Mouse (Mus musculus) kidney, embryonic 14.5 days (tissue): Measurements from ENCODE around the gene Mmaa. TPM values are rescaled to one million over a fixed set of nuclear protein-coding genes. Genes with fewer than 3 reads are reported as not detected.

Experiments
- ATAC-seq: fragments of 200-750 bp; cut with Nextera tagmentation; 2 replicates; pipeline ENCODE4 v1.8.0; 2017; ENCODE audit warnings: moderate number of reproducible peaks, mild to moderate bottlenecking, moderate TSS enrichment, moderate library complexity; ENCODE audit not compliant: low FRiP score, low TSS enrichment
- H3K27ac ChIP-seq: fragments of 300-500 bp; sonication (generic); 2 replicates; pipeline ENCODE4 v1.5.1; 2014; ENCODE audit warnings: low read depth, mild to moderate bottlenecking, low read length, moderate library complexity, mixed read lengths
- H3K27me3 ChIP-seq: fragments of 300-500 bp; sonication (generic); 2 replicates; pipeline ENCODE4 v1.6.1; 2014; ENCODE audit warnings: mild to moderate bottlenecking, low read length; ENCODE audit not compliant: control insufficient read depth, insufficient read depth
- H3K36me3 ChIP-seq: fragments of 300-500 bp; sonication (generic); 2 replicates; pipeline ENCODE4 v1.6.1; 2014; ENCODE audit warnings: low read length, mixed read lengths; ENCODE audit not compliant: control insufficient read depth, insufficient read depth
- H3K4me1 ChIP-seq: fragments of 300-500 bp; sonication (generic); 2 replicates; pipeline ENCODE4 v1.6.1; 2014; ENCODE audit warnings: low read length, mixed read lengths; ENCODE audit not compliant: control insufficient read depth, insufficient read depth
- H3K4me2 ChIP-seq: fragments of 300-500 bp; sonication (generic); replicated peaks from 2 replicates; pipeline ENCODE4 v1.6.1; 2014; ENCODE audit warnings: low read depth, mild to moderate bottlenecking, low read length
- H3K4me3 ChIP-seq: fragments of 300-500 bp; sonication (generic); 2 replicates; pipeline ENCODE4 v1.5.1; 2014; ENCODE audit warnings: mild to moderate bottlenecking, low read length
- H3K9ac ChIP-seq: fragments of 300-500 bp; sonication (generic); 2 replicates; pipeline ENCODE4 v1.6.1; 2014; ENCODE audit warnings: low read depth, mild to moderate bottlenecking, low read length, moderate library complexity
- H3K9me3 ChIP-seq: fragments of 300-500 bp; sonication (generic); 2 replicates; pipeline ENCODE4 v1.6.1; 2016; ENCODE audit warnings: low read length; ENCODE audit not compliant: control insufficient read depth
- WGBS: fragments of 180-500 bp; shearing (Covaris S2); extraction: QIAGEN DNeasy Blood & Tissue Kit; methylation state at CpG from one replicate; pipeline ENCODE4 v1.1.7; 2014; 5-methylcytosine and 5-hydroxymethylcytosine counted together
- polyA plus RNA-seq: library from polyadenylated mRNA; unstranded; fragments of >200 nt; fragmentation: Nextera tagmentation; extraction: Ambion mirVana; gene quantifications from 2 replicates; pipeline ENCODE4 v1.2.1, GENCODE M21; 2014

Gene Mmaa
- polyA plus RNA-seq, 1 experiment from 2014 or later = 11.6 TPM

DNA sequence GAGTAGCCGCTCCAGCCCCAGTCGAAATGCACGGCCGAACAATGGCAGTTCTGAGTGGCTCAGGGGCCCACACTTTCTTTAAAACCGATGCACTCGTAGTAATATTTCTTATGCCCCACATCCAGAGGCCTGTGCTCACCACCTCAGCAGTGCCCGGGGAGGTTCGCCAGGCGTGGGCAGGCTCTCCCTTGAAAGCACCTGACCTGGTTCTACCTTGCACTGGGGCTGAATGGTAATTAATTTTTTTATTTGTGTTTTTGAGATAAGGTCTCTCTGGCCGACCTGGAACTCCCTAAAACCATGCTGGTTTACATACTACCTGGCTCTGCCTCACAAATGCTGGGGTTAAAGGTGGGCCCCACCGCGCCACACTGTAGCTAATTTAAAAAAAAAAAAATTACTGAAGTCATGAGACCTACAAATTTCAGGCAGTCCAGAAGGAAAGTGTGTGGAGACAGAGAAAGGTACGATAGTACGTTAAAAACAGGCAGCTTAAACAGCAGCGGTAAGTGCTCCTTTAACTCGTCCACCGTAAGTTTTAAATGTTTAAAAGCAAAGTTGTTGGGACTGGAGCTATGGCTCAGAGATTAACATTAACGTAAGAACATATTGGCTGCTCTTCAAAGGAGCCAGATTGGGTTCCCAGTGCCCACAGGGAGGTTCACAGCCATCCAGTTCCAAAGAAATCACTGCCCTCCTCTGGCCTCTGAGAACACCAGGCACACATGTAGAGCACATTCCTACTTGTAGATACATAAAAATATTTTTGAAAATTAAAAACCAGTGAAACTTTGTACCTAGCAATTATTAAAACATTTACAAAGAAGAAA lies 754 bp upstream of the Mmaa start:
- Histone ChIP-seq H3K36me3 (no peaks in the 10 kb centered on the region), H3K9ac (peak overlapping the region; percentile 78), H3K4me1 (peaks cover 10% of the 10 kb centered on the region; the same call in 1 of the 2 replicates), H3K4me3 (peak overlapping the region; percentile 54), H3K27ac (peak overlapping the region; percentile 96), H3K9me3 (no peaks in the 10 kb centered on the region), H3K4me2 (peak overlapping the region; percentile 70), H3K27me3 (no peaks in the 10 kb centered on the region)
- WGBS = 15% methylated on average over 18 of the region's 18 CpGs
- no peak for ATAC-seq

DNA sequence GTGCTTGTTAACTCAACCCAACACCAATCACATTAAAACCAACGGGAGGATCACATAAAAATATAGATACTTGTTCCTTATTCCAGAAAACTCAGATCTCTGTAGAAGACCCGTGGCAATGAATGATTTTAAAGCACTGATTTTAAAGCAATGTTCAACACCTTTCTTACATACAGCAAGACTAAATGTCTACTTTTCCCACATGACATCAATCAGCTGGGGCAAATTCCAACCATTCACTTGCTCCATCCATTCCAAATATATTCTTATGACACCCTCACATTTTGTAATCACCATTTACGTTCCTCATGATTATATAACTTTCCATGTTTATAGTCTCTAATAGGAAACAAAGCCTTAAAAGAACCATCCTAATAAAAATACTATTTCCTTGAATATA lies 896 bp downstream of the Mmaa start:
- 56% methylated on average over 3 of the region's 3 CpGs for WGBS
- no peak for ATAC-seq
- H3K4me3 ChIP-seq = peak overlapping the region; percentile 54
- peak overlapping the region; percentile 78; the same call in 1 of the 2 replicates for H3K9ac ChIP-seq
- H3K4me2 ChIP-seq = peak overlapping the region; percentile 70
- peaks cover 10% of the 10 kb centered on the region; the same call in 1 of the 2 replicates for H3K4me1 ChIP-seq
- H3K27ac ChIP-seq = no peak overlapping the region
- H3K9me3 ChIP-seq = no peaks in the 10 kb centered on the region
- no peaks in the 10 kb centered on the region for H3K27me3 ChIP-seq
- no peaks in the 10 kb centered on the region for H3K36me3 ChIP-seq

DNA sequence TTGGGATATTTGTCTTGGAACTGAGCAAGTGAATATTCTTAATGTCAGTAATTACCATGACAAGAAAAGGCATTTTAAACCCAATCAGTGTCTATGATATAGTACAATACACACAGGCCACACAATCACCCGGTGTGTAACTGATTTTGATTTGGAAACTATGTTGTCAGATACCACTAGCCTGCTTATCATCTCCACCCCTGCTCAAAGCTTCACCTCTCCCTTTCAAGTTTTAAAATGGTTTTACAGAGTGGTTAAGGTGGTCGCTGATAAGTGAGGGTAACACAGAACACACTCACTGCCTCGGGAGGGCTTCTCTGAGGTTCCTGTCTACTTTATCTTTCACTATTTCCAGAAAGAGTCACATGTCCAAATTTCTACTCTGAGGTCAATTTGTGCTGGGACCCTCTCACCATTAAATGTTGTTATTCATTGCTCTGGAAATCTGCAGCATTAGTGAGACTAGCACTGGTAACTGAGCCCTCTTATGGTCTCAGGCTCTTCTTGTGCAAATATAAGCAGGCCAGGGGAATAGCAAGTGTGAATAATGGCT lies 1.9 kb downstream of the Mmaa start:
- H3K4me1 ChIP-seq = peaks cover 10% of the 10 kb centered on the region; the same call in 1 of the 2 replicates
- H3K27ac ChIP-seq = no peak overlapping the region
- no peaks in the 10 kb centered on the region for H3K27me3 ChIP-seq

DNA sequence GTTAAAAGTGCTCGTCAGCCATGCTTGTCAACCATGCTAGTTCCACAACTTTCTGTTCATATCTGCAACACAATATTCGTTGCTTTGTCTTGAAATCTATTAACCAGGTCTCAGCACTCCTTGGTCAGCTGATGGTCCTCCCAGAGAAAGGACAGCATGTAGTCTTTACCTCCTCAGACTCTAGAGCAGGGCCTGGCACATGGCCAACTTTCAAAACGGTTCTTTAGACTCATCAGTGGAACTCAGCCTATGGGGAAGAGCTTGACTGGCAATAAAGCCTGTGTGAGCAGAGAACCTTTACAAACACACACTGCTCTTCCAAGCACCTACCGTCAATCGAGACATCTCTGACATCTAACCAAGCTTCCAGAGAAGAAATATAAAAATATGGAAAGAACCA lies 5.1 kb downstream of the Mmaa start:
- ATAC-seq = no peak
- Histone ChIP-seq H3K9me3 (no peaks in the 10 kb centered on the region), H3K27ac (no peak overlapping the region), H3K4me3 (no peak overlapping the region), H3K9ac (no peak overlapping the region), H3K36me3 (no peaks in the 10 kb centered on the region), H3K4me1 (peaks cover 10% of the 10 kb centered on the region; the same call in 1 of the 2 replicates), H3K4me2 (no peak overlapping the region), H3K27me3 (no peaks in the 10 kb centered on the region)
- 72% methylated on average over 5 of the region's 5 CpGs for WGBS

More for the DNA sequence above, 1.9 kb downstream of the Mmaa start:
- Histone ChIP-seq H3K9me3 (no peaks in the 10 kb centered on the region), H3K36me3 (no peaks in the 10 kb centered on the region), H3K4me2 (peak overlapping the region; percentile 70; the same call in 1 of the 2 replicates), H3K9ac (0 out of 2 replicates have a peak overlapping the region, but pooled peaks have one; percentile 32), H3K4me3 (no peak overlapping the region)
- WGBS = 85% methylated on average over 3 of the region's 3 CpGs
- no peak for ATAC-seq

DNA sequence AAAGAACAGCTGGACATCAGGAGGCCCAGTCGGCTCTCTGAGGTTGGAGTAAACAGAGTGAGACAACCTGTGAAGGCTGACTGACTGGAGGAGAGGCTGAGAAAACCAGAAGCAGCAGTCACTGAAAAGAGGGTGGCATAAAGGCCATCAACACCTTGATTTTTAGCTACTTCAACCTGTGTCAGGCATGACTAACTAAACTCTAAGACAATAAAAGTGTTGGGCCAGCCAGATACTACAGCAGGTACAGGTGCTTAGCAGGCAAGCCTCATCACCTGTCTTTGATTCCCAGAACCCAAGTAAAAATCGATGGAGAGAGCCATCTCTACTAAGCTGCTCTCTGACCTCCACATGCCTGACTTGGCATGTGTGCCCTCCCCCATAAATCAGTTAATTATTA lies 6.1 kb downstream of the Mmaa start:
- Histone ChIP-seq H3K27me3 (no peaks in the 10 kb centered on the region), H3K9ac (no peak overlapping the region), H3K4me2 (no peak overlapping the region), H3K36me3 (no peaks in the 10 kb centered on the region), H3K4me1 (peaks cover 9% of the 10 kb centered on the region; the same call in 1 of the 2 replicates), H3K4me3 (no peak overlapping the region), H3K27ac (no peak overlapping the region), H3K9me3 (no peaks in the 10 kb centered on the region)
- WGBS = 50% methylated on average over 2 of the region's 2 CpGs
- no peak for ATAC-seq

DNA sequence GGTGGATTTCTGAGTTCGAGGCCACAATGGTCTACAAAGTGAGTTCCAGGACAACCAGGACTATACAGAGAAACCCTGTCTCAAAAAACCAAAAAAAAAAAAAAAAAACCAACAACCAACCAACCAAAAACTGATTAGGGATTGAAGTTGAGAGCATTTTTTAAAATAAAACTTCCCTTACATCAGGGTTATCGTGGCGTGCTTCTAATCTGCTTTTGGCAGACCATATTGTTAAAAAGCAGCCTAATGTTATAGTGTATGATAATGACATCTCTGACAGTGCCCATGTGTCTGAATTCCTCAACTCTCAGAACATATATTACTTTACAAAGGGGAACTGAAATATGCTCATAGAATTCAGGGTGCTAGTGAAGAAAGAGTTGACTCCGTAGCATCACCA lies 6.5 kb downstream of the Mmaa start:
- Histone ChIP-seq H3K4me2 (no peak overlapping the region), H3K36me3 (no peaks in the 10 kb centered on the region), H3K27ac (no peak overlapping the region), H3K9me3 (no peaks in the 10 kb centered on the region), H3K9ac (no peak overlapping the region), H3K4me1 (peaks cover 5% of the 10 kb centered on the region; the same call in 1 of the 2 replicates), H3K27me3 (no peaks in the 10 kb centered on the region), H3K4me3 (no peak overlapping the region)
- ATAC-seq = no peak
- 89% methylated on average over 4 of the region's 4 CpGs for WGBS

DNA sequence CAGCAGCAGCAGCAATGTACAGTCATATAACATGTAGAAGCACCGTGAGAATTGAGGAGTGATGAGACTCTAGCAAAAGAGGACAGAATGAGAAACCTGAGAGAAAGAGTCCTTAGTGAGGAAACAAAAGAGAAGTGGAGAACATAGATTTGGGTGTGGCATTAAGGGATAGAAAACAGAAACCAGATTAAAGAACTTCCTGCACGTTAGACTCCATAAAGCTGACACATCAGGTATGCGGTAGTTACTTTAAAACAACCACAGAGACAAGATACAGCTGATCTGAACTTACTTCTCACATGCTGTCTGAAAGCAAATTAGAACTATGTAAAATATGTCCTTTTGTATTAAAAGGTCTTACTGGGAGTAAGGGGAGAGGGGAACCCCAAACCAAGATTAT lies 8.3 kb downstream of the Mmaa start:
- WGBS = 79% methylated on average over 3 of the region's 3 CpGs
- no peak overlapping the region for H3K27ac ChIP-seq
- no peaks in the 10 kb centered on the region for H3K4me1 ChIP-seq
- no peaks in the 10 kb centered on the region for H3K9me3 ChIP-seq
- H3K36me3 ChIP-seq = no peaks in the 10 kb centered on the region
- no peaks in the 10 kb centered on the region for H3K27me3 ChIP-seq
- no peak for ATAC-seq
- H3K9ac ChIP-seq = no peak overlapping the region
- H3K4me2 ChIP-seq = no peak overlapping the region
- H3K4me3 ChIP-seq = no peak overlapping the region

DNA sequence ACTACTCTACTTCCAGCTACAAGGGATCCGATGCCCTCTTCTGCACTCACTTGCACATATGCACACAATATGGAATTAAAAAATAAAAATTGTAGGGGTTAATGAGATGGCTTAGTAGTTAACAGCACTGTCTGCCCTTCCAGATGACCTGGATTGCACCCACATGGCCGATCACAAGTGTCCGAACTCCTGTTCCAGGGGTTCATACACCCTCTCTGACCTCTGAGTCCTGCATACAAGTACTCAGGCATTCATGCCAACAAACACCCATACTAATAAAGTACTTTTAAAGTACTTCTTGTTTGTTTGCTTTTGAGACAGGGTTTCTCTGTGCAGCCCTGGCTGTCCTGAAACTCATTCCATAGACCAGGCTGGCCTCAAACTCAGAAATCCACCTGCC lies 10.1 kb downstream of the Mmaa start:
- H3K4me3 ChIP-seq = no peak overlapping the region
- no peak overlapping the region for H3K4me2 ChIP-seq
- H3K9me3 ChIP-seq = no peaks in the 10 kb centered on the region
- H3K9ac ChIP-seq = no peak overlapping the region
- ATAC-seq = no peak
- 90% methylated on average over 3 of the region's 3 CpGs for WGBS
- H3K4me1 ChIP-seq = no peaks in the 10 kb centered on the region
- H3K27me3 ChIP-seq = no peaks in the 10 kb centered on the region
- no peak overlapping the region for H3K27ac ChIP-seq
- no peaks in the 10 kb centered on the region for H3K36me3 ChIP-seq

DNA sequence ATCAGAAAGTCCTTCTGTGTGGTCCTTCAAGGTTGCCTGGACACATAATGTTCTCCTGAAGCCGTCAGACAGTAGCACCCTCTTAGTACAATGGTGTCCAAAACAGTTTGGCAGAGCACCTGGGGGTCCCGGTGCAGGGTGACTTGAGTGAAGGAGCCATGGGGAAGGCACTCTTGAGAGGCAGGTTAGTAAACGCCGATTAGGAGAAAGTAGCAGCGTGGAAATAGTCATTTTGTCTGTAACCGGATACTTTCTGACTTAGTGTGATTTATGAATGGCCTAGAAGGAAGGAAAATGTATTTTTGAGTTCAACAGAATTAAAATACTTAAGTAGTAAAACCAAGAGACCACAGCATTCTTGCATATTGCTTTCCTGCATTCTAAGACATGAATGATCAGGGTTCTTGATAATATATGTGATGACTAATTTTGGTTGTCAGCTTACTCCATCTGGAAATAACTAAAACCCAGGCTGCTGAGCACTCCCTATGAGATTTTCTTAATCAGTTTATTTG lies 13.3 kb downstream of the Mmaa start:
- H3K36me3 ChIP-seq = 0 out of 2 replicates have a peak, but pooled peaks cover 2% of the 10 kb centered on the region
- H3K4me1 ChIP-seq = no peaks in the 10 kb centered on the region
- no peak overlapping the region for H3K27ac ChIP-seq
- ATAC-seq = no peak
- no peaks in the 10 kb centered on the region for H3K9me3 ChIP-seq
- H3K4me3 ChIP-seq = no peak overlapping the region
- 58% methylated on average over 5 of the region's 6 CpGs for WGBS
- H3K9ac ChIP-seq = no peak overlapping the region
- no peak overlapping the region for H3K4me2 ChIP-seq
- no peaks in the 10 kb centered on the region for H3K27me3 ChIP-seq
